Mouse (Mus musculus): ENCODE data around the gene Espnl. TPM values are rescaled to one million over a fixed set of nuclear protein-coding genes. Genes with fewer than 3 reads are reported as not detected.

Gene Espnl
- total and polyA plus RNA-seq, 2 experiments from 2014 or later = not detected

GRCm38 (mm10) chr1:91344921-91345685 lies 23.2 kb downstream of the Espnl start:
- H3K27me3 ChIP-seq (ENCODE audit: control insufficient read depth, insufficient read depth, low read length) = peaks cover 46% of the 10 kb centered on the region
- WGBS = 6% methylated on average over 61 of the region's 68 CpGs
- no peak for DNase-seq (ENCODE audit: low spot score)
- H3K4me1 ChIP-seq (ENCODE audit: control insufficient read depth, insufficient read depth) = peaks cover 4% of the 10 kb centered on the region
- H3K4me2 ChIP-seq (ENCODE audit: low read depth, low read length) = peak overlapping the region; percentile 30
- H3K36me3 ChIP-seq (replicated peaks; ENCODE audit: control insufficient read depth, insufficient read depth, low read length) = no peaks in the 10 kb centered on the region
- no peak; the same call in 1 of the 2 replicates for ATAC-seq (ENCODE audit: insufficient read depth, low read depth)
- H3K9ac ChIP-seq (replicated peaks; ENCODE audit: low read depth, low read length) = no peak overlapping the region
- no peak overlapping the region for H3K27ac ChIP-seq (ENCODE audit: low read depth)
- TF ChIP-seq EP300 (IDR thresholded peaks at IDR 0.05; ENCODE audit: low read depth) (no peak), CTCF (IDR thresholded peaks at IDR 0.05; ENCODE audit: low read depth) (peak; percentile 34; the same call in 1 of the 2 replicates)
- H3K9me3 ChIP-seq (replicated peaks; ENCODE audit: control insufficient read depth, low read length) = no peaks in the 10 kb centered on the region
- H3K4me3 ChIP-seq (ENCODE audit: low read depth, low read length) = peak overlapping the region; percentile 25

- H3K27ac ChIP-seq (ENCODE audit: low read depth) = no peak overlapping the region
- no peak overlapping the region for H3K9ac ChIP-seq (replicated peaks; ENCODE audit: low read depth, low read length)
- DNase-seq (ENCODE audit: low spot score) (peak; percentile 86), ATAC-seq (ENCODE audit: insufficient read depth, low read depth) (peak; percentile 37)
- TF ChIP-seq EP300 (IDR thresholded peaks at IDR 0.05; ENCODE audit: low read depth) = no peak
- peak; percentile 92 for TF ChIP-seq CTCF (IDR thresholded peaks at IDR 0.05; ENCODE audit: low read depth)
- no peak overlapping the region for H3K4me2 ChIP-seq (ENCODE audit: low read depth, low read length)
- no peak overlapping the region for H3K4me3 ChIP-seq (ENCODE audit: low read depth, low read length)
- H3K27me3 ChIP-seq (ENCODE audit: control insufficient read depth, insufficient read depth, low read length) = peaks cover 45% of the 10 kb centered on the region
- 33% methylated on average over 3 of the region's 3 CpGs for WGBS
- peaks cover 10% of the 10 kb centered on the region for H3K4me1 ChIP-seq (ENCODE audit: control insufficient read depth, insufficient read depth)
- no peaks in the 10 kb centered on the region for H3K9me3 ChIP-seq (replicated peaks; ENCODE audit: control insufficient read depth, low read length)
- no peaks in the 10 kb centered on the region for H3K36me3 ChIP-seq (replicated peaks; ENCODE audit: control insufficient read depth, insufficient read depth, low read length)
Observed at GRCm38 (mm10) chr1:91346892-91347291, 25.0 kb downstream of the Espnl start.

- H3K9me3 ChIP-seq (replicated peaks; ENCODE audit: control insufficient read depth, low read length) = no peaks in the 10 kb centered on the region
- peaks cover 6% of the 10 kb centered on the region for H3K27me3 ChIP-seq (ENCODE audit: control insufficient read depth, insufficient read depth, low read length)
- 0 out of 2 replicates have a peak, but pooled peaks cover 17% of the 10 kb centered on the region for H3K36me3 ChIP-seq (replicated peaks; ENCODE audit: control insufficient read depth, insufficient read depth, low read length)
- peak within 1 kb of the TSS; percentile 64 for H3K9ac ChIP-seq (replicated peaks; ENCODE audit: low read depth, low read length)
- DNase-seq (ENCODE audit: low spot score) (peak; percentile 88), ATAC-seq (ENCODE audit: insufficient read depth, low read depth) (peak; percentile 91)
- H3K4me2 ChIP-seq (ENCODE audit: low read depth, low read length) = peak within 1 kb of the TSS; percentile 70
- peak within 1 kb of the TSS; percentile 91 for H3K27ac ChIP-seq (ENCODE audit: low read depth)
- TF ChIP-seq CTCF (IDR thresholded peaks at IDR 0.05; ENCODE audit: low read depth) (no peak), EP300 (IDR thresholded peaks at IDR 0.05; ENCODE audit: low read depth) (no peak)
- H3K4me3 ChIP-seq (ENCODE audit: low read depth, low read length) = peak within 1 kb of the TSS; percentile 43
- 17% methylated on average over 4 of the region's 4 CpGs for WGBS
- peaks cover 14% of the 10 kb centered on the region for H3K4me1 ChIP-seq (ENCODE audit: control insufficient read depth, insufficient read depth)
Observed at GRCm38 (mm10) chr1:91350841-91351240, 29.0 kb downstream of the Espnl start, which contains the start of gene Klhl30. Gene Klhl30, plus strand, starts transcription at chr1:91351016.

- Histone ChIP-seq H3K27ac (ENCODE audit: low read depth) (peak overlapping the region; percentile 91), H3K4me2 (ENCODE audit: low read depth, low read length) (peak overlapping the region; percentile 70), H3K36me3 (replicated peaks; ENCODE audit: control insufficient read depth, insufficient read depth, low read length) (0 out of 2 replicates have a peak, but pooled peaks cover 17% of the 10 kb centered on the region), H3K4me3 (ENCODE audit: low read depth, low read length) (peak overlapping the region; percentile 43), H3K4me1 (ENCODE audit: control insufficient read depth, insufficient read depth) (peaks cover 14% of the 10 kb centered on the region), H3K9ac (replicated peaks; ENCODE audit: low read depth, low read length) (peak overlapping the region; percentile 64), H3K27me3 (ENCODE audit: control insufficient read depth, insufficient read depth, low read length) (peaks cover 2% of the 10 kb centered on the region; the same call in 1 of the 2 replicates), H3K9me3 (replicated peaks; ENCODE audit: control insufficient read depth, low read length) (no peaks in the 10 kb centered on the region)
- peak; percentile 55 for ATAC-seq (ENCODE audit: insufficient read depth, low read depth)
- WGBS = 40% methylated on average over 3 of the region's 3 CpGs
- DNase-seq (ENCODE audit: low spot score) = peak; percentile 43
- no peak for TF ChIP-seq CTCF (IDR thresholded peaks at IDR 0.05; ENCODE audit: low read depth)
- no peak; the same call in 1 of the 2 replicates for TF ChIP-seq EP300 (IDR thresholded peaks at IDR 0.05; ENCODE audit: low read depth)
Observed at GRCm38 (mm10) chr1:91351249-91351648, 29.4 kb downstream of the Espnl start.

- no peak overlapping the region for H3K4me3 ChIP-seq (ENCODE audit: low read depth, low read length)
- H3K27ac ChIP-seq (ENCODE audit: low read depth) = no peak overlapping the region
- 0 out of 2 replicates have a peak, but pooled peaks cover 24% of the 10 kb centered on the region for H3K36me3 ChIP-seq (replicated peaks; ENCODE audit: control insufficient read depth, insufficient read depth, low read length)
- no peak overlapping the region for H3K9ac ChIP-seq (replicated peaks; ENCODE audit: low read depth, low read length)
- H3K4me1 ChIP-seq (ENCODE audit: control insufficient read depth, insufficient read depth) = peaks cover 14% of the 10 kb centered on the region
- DNase-seq (ENCODE audit: low spot score) (no peak), ATAC-seq (ENCODE audit: insufficient read depth, low read depth) (no peak)
- no peak for TF ChIP-seq EP300 (IDR thresholded peaks at IDR 0.05; ENCODE audit: low read depth)
- no peak for TF ChIP-seq CTCF (IDR thresholded peaks at IDR 0.05; ENCODE audit: low read depth)
- peak overlapping the region; percentile 41 for H3K4me2 ChIP-seq (ENCODE audit: low read depth, low read length)
- no peaks in the 10 kb centered on the region for H3K27me3 ChIP-seq (ENCODE audit: control insufficient read depth, insufficient read depth, low read length)
- H3K9me3 ChIP-seq (replicated peaks; ENCODE audit: control insufficient read depth, low read length) = no peaks in the 10 kb centered on the region
- 87% methylated on average over 2 of the region's 2 CpGs for WGBS
Observed at GRCm38 (mm10) chr1:91352277-91352676, 30.4 kb downstream of the Espnl start.

Measured in heart, postnatal 0 days (tissue).